Mouse (Mus musculus): Measurements from ENCODE around the gene Acadsb. TPM values are rescaled to one million over a fixed set of nuclear protein-coding genes. Genes with fewer than 3 reads are reported as not detected.

Acadsb gene
- total RNA-seq, 2 experiments from 2014 or later = 76.1 to 79.3 TPM

- DNase-seq (ENCODE audit: low spot score in 2 of 2) = no peak
Observed at GRCm38 (mm10) chr7:131437051-131437450, 26.6 kb downstream of the Acadsb start.

GRCm38 (mm10) chr7:131456714-131457113 lies 46.3 kb downstream of the Acadsb start:
- no peak for DNase-seq (ENCODE audit: low spot score in 2 of 2)
- intact Hi-C loops (cut with DNase I) = no loop called here

More at GRCm38 (mm10) chr7:131437051-131437450, 26.6 kb downstream of the Acadsb start:
- intact Hi-C loops (cut with DNase I) = no loop called here

GRCm38 (mm10) chr7:131465117-131465601 lies 54.8 kb downstream of the Acadsb start:
- intact Hi-C loops (cut with DNase I) = no loop called here
- DNase-seq (ENCODE audit: low spot score in 2 of 2) = no peak

- no peak for DNase-seq (ENCODE audit: low spot score in 2 of 2)
- intact Hi-C loops (cut with DNase I) = no loop called here
Observed at GRCm38 (mm10) chr7:131465735-131466134, 55.3 kb downstream of the Acadsb start.

- no peak for DNase-seq (ENCODE audit: low spot score in 2 of 2)
- intact Hi-C loops (cut with DNase I) = no loop called here
Observed at GRCm38 (mm10) chr7:131467312-131467711, 56.9 kb downstream of the Acadsb start.

GRCm38 (mm10) chr7:131469506-131469905 lies 59.1 kb downstream of the Acadsb start:
- intact Hi-C loops (cut with DNase I) = no loop called here
- DNase-seq (ENCODE audit: low spot score in 2 of 2) = no peak

GRCm38 (mm10) chr7:131471551-131471950 lies 61.1 kb downstream of the Acadsb start:
- intact Hi-C loops (cut with DNase I) = no loop called here
- DNase-seq (ENCODE audit: low spot score in 2 of 2) = no peak

GRCm38 (mm10) chr7:131477140-131477539 lies 66.7 kb downstream of the Acadsb start:
- no peak for DNase-seq (ENCODE audit: low spot score in 2 of 2)
- intact Hi-C loops (cut with DNase I) = no loop called here

GRCm38 (mm10) chr7:131478403-131478802 lies 68.0 kb downstream of the Acadsb start:
- DNase-seq (ENCODE audit: low spot score in 2 of 2) = no peak
- intact Hi-C loops (cut with DNase I) = no loop called here

Other genes starting within 250 kb of the Acadsb start
- gene 5430419D17Rik, start 236.2 kb upstream of the Acadsb start, total RNA-seq (2021) = not detected
- under 1 TPM; 0.16 to 0.23 TPM for gene Cuzd1, start 88.3 kb upstream of the Acadsb start, total RNA-seq (2021)
- gene Fam24b, start 81.1 kb upstream of the Acadsb start, total RNA-seq (2021) = not detected
- not detected for gene Fam24a, start 76.7 kb upstream of the Acadsb start, total RNA-seq (2021)
- 10 to 100 TPM; 22.6 to 33.1 TPM for gene 2310057M21Rik, start 47.8 kb upstream of the Acadsb start, total RNA-seq (2021)
- 10 to 100 TPM; 49.1 to 53.5 TPM for gene Pstk, start 39.5 kb upstream of the Acadsb start, total RNA-seq (2021)
- 10 to 100 TPM; 45.0 to 48.4 TPM for gene Ikzf5, start 80 bp upstream of the Acadsb start, total RNA-seq (2021)
- not detected for gene Hmx3, start 132.3 kb downstream of the Acadsb start, total RNA-seq (2021)
- not detected for gene Hmx2, start 138.2 kb downstream of the Acadsb start, total RNA-seq (2021)
- 10 to 100 TPM; 61.5 to 62.7 TPM for gene Bub3, start 149.6 kb downstream of the Acadsb start, total RNA-seq (2021)

Measured in left cerebral cortex, postnatal 25 days (tissue).